Mouse (Mus musculus) MEL (cell line): ENCODE data around the gene Gja5. TPM values are rescaled to one million over a fixed set of nuclear protein-coding genes. Genes with fewer than 3 reads are reported as not detected.

ENCODE experiments used
- DNase-seq: peaks from one replicate; pipeline ENCODE4 v3.0.0; 2011; ENCODE audit warnings: low read depth, low spot score
- H3K27ac ChIP-seq: 2 replicates; pipeline ENCODE4 v1.5.1; 2012; ENCODE audit warnings: low read depth, mild to moderate bottlenecking, control low read depth, low read length, moderate library complexity; ENCODE audit not compliant: control insufficient read depth
- H3K27me3 ChIP-seq, 2 experiments: fragments of 150-350 bp in 1 of 2; sonication (generic) in 1 of 2; 2 replicates each; pipeline ENCODE4 v1.6.1; 2012; ENCODE audit warnings: low read length in 2 of 2, mild to moderate bottlenecking in 2 of 2, improper control_type of control experiment in 1 of 2, moderate library complexity in 1 of 2; ENCODE audit not compliant: insufficient read depth in 2 of 2, control insufficient read depth in 1 of 2
- H3K36me3 ChIP-seq, 2 experiments: 2 replicates each; pipeline ENCODE4 v1.6.1; 2012 to 2014; ENCODE audit warnings: low read length in 2 of 2, improper control_type of control experiment in 1 of 2, inconsistent platforms in 1 of 2, mild to moderate bottlenecking in 1 of 2; ENCODE audit not compliant: insufficient read depth in 2 of 2, control insufficient read depth in 1 of 2
- H3K4me1 ChIP-seq, 2 experiments: fragments of 150-350 bp in 1 of 2; sonication (generic) in 1 of 2; 2 replicates each; pipeline ENCODE4 v1.6.1; 2012; ENCODE audit warnings: low read length in 2 of 2, improper control_type of control experiment in 1 of 2, mild to moderate bottlenecking in 1 of 2; ENCODE audit not compliant: insufficient read depth in 2 of 2, control insufficient read depth in 1 of 2
- H3K4me3 ChIP-seq, 2 experiments: fragments of 150-350 bp in 1 of 2; sonication (generic) in 1 of 2; 2 replicates each; pipeline ENCODE4 v1.5.1; 2012; ENCODE audit warnings: low read depth in 2 of 2, low read length in 2 of 2, mild to moderate bottlenecking in 2 of 2, moderate library complexity in 2 of 2, control low read depth in 1 of 2, improper control_type of control experiment in 1 of 2; ENCODE audit not compliant: control insufficient read depth in 1 of 2, insufficient read depth in 1 of 2
- H3K79me2 ChIP-seq: 2 replicates; pipeline ENCODE4 v1.6.1; 2012; ENCODE audit warnings: mild to moderate bottlenecking, low read length, moderate library complexity; ENCODE audit not compliant: control insufficient read depth, poor library complexity, insufficient read depth
- H3K9ac ChIP-seq: 2 replicates; pipeline ENCODE4 v1.6.1; 2012; ENCODE audit warnings: low read depth, mild to moderate bottlenecking, control low read depth, low read length, moderate library complexity; ENCODE audit not compliant: control insufficient read depth, poor library complexity, severe bottlenecking
- H3K9me3 ChIP-seq: fragments of 150-350 bp; sonication (generic); replicated peaks from 2 replicates; pipeline ENCODE4 v1.6.1; 2012; ENCODE audit warnings: mild to moderate bottlenecking, low read length, improper control_type of control experiment, moderate library complexity; ENCODE audit not compliant: insufficient read depth
- CHD1 ChIP-seq: IDR thresholded peaks from 2 replicates; pipeline ENCODE4 v1.6.1; 2012; ENCODE audit warnings: low read depth, mild to moderate bottlenecking, inconsistent platforms, low read length, improper control_type of control experiment
- CTCF ChIP-seq, 3 experiments: IDR thresholded peaks in 2 of 3; conservative IDR thresholded peaks in 1 of 3; 2 replicates each; pipeline ENCODE4 v1.5.1; 2011 to 2012; ENCODE audit warnings: low read length in 3 of 3, low read depth in 2 of 3, mild to moderate bottlenecking in 2 of 3, improper control_type of control experiment in 1 of 3, inconsistent platforms in 1 of 3, mixed read lengths in 1 of 3, moderate library complexity in 1 of 3; ENCODE audit not compliant: control insufficient read depth in 1 of 3, insufficient read depth in 1 of 3, poor library complexity in 1 of 3, severe bottlenecking in 1 of 3
- E2F4 ChIP-seq: IDR thresholded peaks from 2 replicates; pipeline ENCODE4 v1.6.1; 2011; ENCODE audit warnings: low read depth, low read length, improper control_type of control experiment, borderline replicate concordance
- JUND ChIP-seq: IDR thresholded peaks from 2 replicates; pipeline ENCODE4 v1.6.1; 2011; ENCODE audit warnings: low read depth, mild to moderate bottlenecking, improper control_type of control experiment, low read length
- MAFK ChIP-seq: IDR thresholded peaks from 2 replicates; pipeline ENCODE4 v1.6.1; 2011; ENCODE audit warnings: low read depth, mild to moderate bottlenecking, low read length, improper control_type of control experiment, borderline replicate concordance
- MAZ ChIP-seq: IDR thresholded peaks from 2 replicates; pipeline ENCODE4 v1.6.1; 2012; ENCODE audit warnings: low read depth, mild to moderate bottlenecking, inconsistent platforms, low read length, improper control_type of control experiment
- MEF2A ChIP-seq: IDR thresholded peaks from 2 replicates; pipeline ENCODE4 v1.6.1; 2014; ENCODE audit warnings: low read depth, mild to moderate bottlenecking, inconsistent platforms, low read length, improper control_type of control experiment; ENCODE audit not compliant: poor library complexity, insufficient replicate concordance, severe bottlenecking; ENCODE audit errors: extremely low read depth
- NRF1 ChIP-seq: IDR thresholded peaks from 2 replicates; pipeline ENCODE4 v1.6.1; 2014; ENCODE audit warnings: low read depth, mild to moderate bottlenecking, inconsistent platforms, low read length, improper control_type of control experiment, moderate library complexity; ENCODE audit not compliant: poor library complexity, insufficient read depth, severe bottlenecking
- POLR2AphosphoS2 ChIP-seq: IDR thresholded peaks from 2 replicates; pipeline ENCODE4 v1.6.1; 2011; ENCODE audit warnings: low read length, improper control_type of control experiment
- POLR2AphosphoS5 ChIP-seq: IDR thresholded peaks from 2 replicates; pipeline ENCODE4 v1.6.1; 2012; ENCODE audit warnings: low read depth, borderline replicate concordance, mild to moderate bottlenecking, inconsistent platforms, low read length, moderate library complexity, mixed read lengths
- RAD21 ChIP-seq: IDR thresholded peaks from 2 replicates; pipeline ENCODE4 v1.6.1; 2011; ENCODE audit warnings: mild to moderate bottlenecking, low read depth, low read length, improper control_type of control experiment
- TAL1 ChIP-seq: IDR thresholded peaks from 2 replicates; pipeline ENCODE4 v1.6.1; 2012; ENCODE audit warnings: mild to moderate bottlenecking, inconsistent platforms, low read length, moderate library complexity, mixed read lengths
- TBP ChIP-seq: IDR thresholded peaks from 2 replicates; pipeline ENCODE4 v1.8.0; 2011; ENCODE audit warnings: low read depth, low read length, improper control_type of control experiment
- TCF12 ChIP-seq: IDR thresholded peaks from 2 replicates; pipeline ENCODE4 v1.6.1; 2014; ENCODE audit warnings: low read depth, mild to moderate bottlenecking, inconsistent platforms, low read length, improper control_type of control experiment, moderate library complexity
- UBTF ChIP-seq: IDR thresholded peaks from 2 replicates; pipeline ENCODE4 v1.6.1; 2012; ENCODE audit warnings: low read depth, mild to moderate bottlenecking, inconsistent platforms, low read length, improper control_type of control experiment, moderate library complexity, borderline replicate concordance; ENCODE audit not compliant: insufficient read depth
- USF2 ChIP-seq, 2 experiments: IDR thresholded peaks; 2 replicates each; pipeline ENCODE4 v1.6.1; 2011 to 2012; ENCODE audit warnings: improper control_type of control experiment in 2 of 2, low read length in 2 of 2, borderline replicate concordance in 1 of 2, inconsistent platforms in 1 of 2, low read depth in 1 of 2, mild to moderate bottlenecking in 1 of 2; ENCODE audit not compliant: insufficient read depth in 1 of 2
- ZC3H11A ChIP-seq: IDR thresholded peaks from 2 replicates; pipeline ENCODE4 v1.6.1; 2012; ENCODE audit warnings: low read depth, mild to moderate bottlenecking, inconsistent platforms, low read length, improper control_type of control experiment
- ZNF384 ChIP-seq: IDR thresholded peaks from 2 replicates; pipeline ENCODE4 v1.6.1; 2012; ENCODE audit warnings: low read depth, mild to moderate bottlenecking, inconsistent platforms, low read length, improper control_type of control experiment
- polyA plus RNA-seq, 2 experiments: library from polyadenylated mRNA; stranded (reverse) in 1 of 2; unstranded in 1 of 2; fragments of >175 nt in 1 of 2; fragments of >200 nt in 1 of 2; gene quantifications; 2 replicates each; pipeline versions ENCODE4 v1.2.1 to v1.2.4; 2012; ENCODE audit warnings: low replicate concordance in 2 of 2, low read depth in 1 of 2; ENCODE audit not compliant: insufficient read length in 2 of 2, insufficient read depth in 1 of 2, missing spikeins in 1 of 2
- total RNA-seq: library from RNA; depleted of rRNA; stranded (reverse); fragments of 300-350 nt; gene quantifications from 2 replicates; pipeline ENCODE4 v1.2.3, GENCODE M21; 2012

The Gja5 gene
- total and polyA plus RNA-seq, 3 experiments = 0.03 to 0.08 TPM; not detected in 1

DNA sequence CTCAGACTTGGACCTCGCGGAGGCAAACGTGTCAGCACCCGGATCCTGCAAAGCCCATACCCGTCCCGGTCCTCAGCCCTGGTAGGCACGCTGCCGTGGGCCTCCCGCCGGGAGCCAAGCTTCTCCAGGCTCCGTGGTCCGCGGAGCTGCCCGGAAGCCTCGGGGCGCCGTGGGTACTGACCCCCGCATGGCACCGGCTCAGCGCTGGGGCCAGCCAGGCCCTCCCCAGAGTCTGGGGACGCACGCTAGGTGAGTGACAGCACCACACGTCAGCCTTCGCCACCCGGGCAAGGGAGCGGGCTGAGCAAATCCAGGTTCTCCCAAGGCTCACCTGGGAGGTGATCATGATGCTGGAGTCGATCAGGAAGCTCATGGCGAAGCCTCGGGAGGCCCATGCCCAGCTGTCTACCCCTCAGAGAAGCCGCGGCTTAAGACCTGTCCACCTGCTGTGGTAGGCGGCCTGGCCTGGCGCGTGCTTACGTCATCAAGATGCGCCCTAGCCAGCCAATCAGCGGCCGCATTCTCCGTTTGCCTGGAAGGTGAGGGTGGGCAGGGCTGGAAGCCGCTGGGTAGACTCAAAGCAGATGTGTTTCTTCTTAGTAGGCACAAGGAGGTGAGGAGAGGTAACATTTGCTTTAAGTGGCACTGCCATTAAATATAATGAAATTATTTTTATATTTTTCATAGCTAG is 503 bp downstream of the Gja5 start, which contains the start of gene Gpr89 (continued):
- TF ChIP-seq ZNF384 = no peak
- peak; percentile 93 for TF ChIP-seq POLR2AphosphoS2
- no peak for TF ChIP-seq MAFK

GRCm38 (mm10) chr3:96905592-96905991 is 1.1 kb downstream of the Gja5 start:
- peaks cover 16% of the 10 kb centered on the region for H3K79me2 ChIP-seq
- DNase-seq = no peak
- TF ChIP-seq JUND (no peak), USF2 (IDR thresholded peaks at IDR 0.05; ENCODE audit: borderline replicate concordance in 1 of 2, insufficient read depth in 1 of 2, low read depth in 1 of 2, low read length in 2 of 2) (no peak), ZC3H11A (peak; percentile 12; the same call in 1 of the 2 replicates)
- 0 out of 2 replicates have a peak overlapping the region, but pooled peaks have one; percentile 13 for H3K27ac ChIP-seq
- no peaks in the 10 kb centered on the region for H3K9me3 ChIP-seq
- peaks cover 10 to 15% of the 10 kb centered on the region in 2 experiments for H3K4me1 ChIP-seq
- peaks cover 7 to 14% of the 10 kb centered on the region in 2 experiments for H3K27me3 ChIP-seq
- peak overlapping the region; percentile 66 for H3K9ac ChIP-seq
- H3K4me3 ChIP-seq = peak overlapping the region; percentile 69 to 85
- peaks cover 0 to 25% of the 10 kb centered on the region in 2 experiments; a peak in 2 of 4 replicates for H3K36me3 ChIP-seq

GRCm38 (mm10) chr3:96920991-96921390 is 16.5 kb downstream of the Gja5 start:
- H3K79me2 ChIP-seq = no peaks in the 10 kb centered on the region
- peaks cover 18 to 36% of the 10 kb centered on the region in 2 experiments for H3K27me3 ChIP-seq
- H3K36me3 ChIP-seq = no peaks in the 10 kb centered on the region
- no peak overlapping the region for H3K4me3 ChIP-seq
- no peak overlapping the region for H3K9ac ChIP-seq
- no peak for DNase-seq
- H3K4me1 ChIP-seq = no peaks in the 10 kb centered on the region
- H3K27ac ChIP-seq = no peak overlapping the region
- no peak for TF ChIP-seq MAZ
- no peak for TF ChIP-seq RAD21
- no peak for TF ChIP-seq MAFK
- no peak for TF ChIP-seq UBTF
- no peak for TF ChIP-seq POLR2AphosphoS5
- TF ChIP-seq TAL1 = no peak
- no peak for TF ChIP-seq NRF1
- TF ChIP-seq CHD1 = no peak
- TF ChIP-seq TBP = no peak
- no peak for TF ChIP-seq E2F4
- no peak for TF ChIP-seq TCF12
- TF ChIP-seq MEF2A = no peak
- no peak for TF ChIP-seq CTCF (IDR thresholded peaks at IDR 0.05 in 2 of 3, conservative IDR thresholded peaks at IDR 0.05 in 1 of 3; ENCODE audit: control insufficient read depth in 1 of 3, insufficient read depth in 1 of 3, low read depth in 2 of 3, low read length in 3 of 3, poor library complexity in 1 of 3, severe bottlenecking in 1 of 3)
- H3K9me3 ChIP-seq = no peaks in the 10 kb centered on the region
